Mouse (Mus musculus) ES-E14 (cell line): ENCODE data around the gene Ppm1l. TPM values are rescaled to one million over a fixed set of nuclear protein-coding genes. Genes with fewer than 3 reads are reported as not detected.

Experiments
- DNase-seq: peaks from one replicate; pipeline ENCODE4 v3.0.0-alpha.2; 2013; ENCODE audit warnings: low read depth, low spot score
- H3K27ac ChIP-seq: 2 replicates; pipeline ENCODE4 v1.5.1; 2012; ENCODE audit warnings: low read depth, mild to moderate bottlenecking, low read length, moderate library complexity, mixed read lengths; ENCODE audit not compliant: poor library complexity, insufficient read depth, severe bottlenecking
- H3K36me3 ChIP-seq: 2 replicates; pipeline ENCODE4 v1.6.1; 2012; ENCODE audit warnings: mild to moderate bottlenecking, low read length, moderate library complexity, mixed read lengths; ENCODE audit not compliant: control insufficient read depth, poor library complexity, insufficient read depth, severe bottlenecking
- H3K4me1 ChIP-seq, 2 experiments: fragments of 150-350 bp in 1 of 2; sonication (generic) in 1 of 2; 2 replicates each; pipeline ENCODE4 v1.6.1; 2012; ENCODE audit warnings: low read length in 2 of 2, mild to moderate bottlenecking in 1 of 2, mixed read lengths in 1 of 2; ENCODE audit not compliant: control insufficient read depth in 2 of 2, insufficient read depth in 2 of 2, poor library complexity in 1 of 2
- H3K4me3 ChIP-seq, 2 experiments: fragments of 150-350 bp in 1 of 2; sonication (generic) in 1 of 2; 2 replicates each; pipeline ENCODE4 v1.5.1; 2012; ENCODE audit warnings: low read length in 2 of 2, low read depth in 1 of 2, mild to moderate bottlenecking in 1 of 2, mixed read lengths in 1 of 2; ENCODE audit not compliant: insufficient read depth in 1 of 2, poor library complexity in 1 of 2, severe bottlenecking in 1 of 2
- H3K9ac ChIP-seq: 2 replicates; pipeline ENCODE4 v1.6.1; 2012; ENCODE audit warnings: low read depth, mild to moderate bottlenecking, low read length, mixed read lengths; ENCODE audit not compliant: poor library complexity, insufficient read depth, severe bottlenecking
- H3K9me3 ChIP-seq: fragments of 150-350 bp; sonication (generic); 2 replicates; pipeline ENCODE4 v1.6.1; 2012; ENCODE audit warnings: low read depth, mild to moderate bottlenecking, low read length; ENCODE audit not compliant: control insufficient read depth, insufficient read depth
- CHD2 ChIP-seq: IDR thresholded peaks from 2 replicates; pipeline ENCODE4 v1.6.1; 2014; ENCODE audit warnings: mild to moderate bottlenecking, low read depth, low read length, inconsistent platforms
- HCFC1 ChIP-seq: IDR thresholded peaks from 2 replicates; pipeline ENCODE4 v1.6.1; 2012; ENCODE audit warnings: low read length, inconsistent platforms, borderline replicate concordance; ENCODE audit not compliant: insufficient read depth
- MAFK ChIP-seq: IDR thresholded peaks from 2 replicates; pipeline ENCODE4 v1.6.1; 2014; ENCODE audit warnings: mild to moderate bottlenecking, low read depth, low read length, inconsistent platforms; ENCODE audit not compliant: insufficient read depth
- ZC3H11A ChIP-seq: IDR thresholded peaks from 2 replicates; pipeline ENCODE4 v1.6.1; 2012; ENCODE audit warnings: low read depth, mild to moderate bottlenecking, inconsistent platforms, low read length, borderline replicate concordance
- ZNF384 ChIP-seq: IDR thresholded peaks from 2 replicates; pipeline ENCODE4 v1.6.1; 2012; ENCODE audit warnings: low read depth, low read length, inconsistent platforms
- in situ Hi-C, 2 experiments: fragments of 600-800 bp; cut with MboI; formaldehyde crosslinking; loops; one replicate each; pipeline ENCODE4 v1.15.1; 2025; ENCODE audit warnings: low sequenced_read_pairs in 2 of 2, inconsistent platforms in 1 of 2; ENCODE audit not compliant: unreplicated experiment in 2 of 2
- total RNA-seq: library from RNA; depleted of rRNA; stranded (reverse); fragments of 300-350 nt; gene quantifications from 2 replicates; pipeline ENCODE4 v1.2.3, GENCODE M21; 2012

Gene Ppm1l
- total RNA-seq, 1 experiment = 5.6 TPM

- H3K36me3 ChIP-seq = no peaks in the 10 kb centered on the region
- TF ChIP-seq ZNF384 (no peak), CHD2 (no peak), HCFC1 (no peak), ZC3H11A (no peak), MAFK (no peak)
- peaks cover 2 to 3% of the 10 kb centered on the region in 2 experiments; a peak in 1 of 4 replicates for H3K4me1 ChIP-seq
- no peak overlapping the region for H3K9ac ChIP-seq
- DNase-seq = no peak
- no peak overlapping the region for H3K4me3 ChIP-seq
- no peaks in the 10 kb centered on the region for H3K9me3 ChIP-seq
- H3K27ac ChIP-seq = no peak overlapping the region
- in situ Hi-C loops = no loop called here
These were observed 41.4 kb downstream of the Ppm1l start for GRCm38 (mm10) chr3:69357897-69358619.

- Histone ChIP-seq H3K9ac (no peak overlapping the region), H3K27ac (no peak overlapping the region), H3K9me3 (no peaks in the 10 kb centered on the region), H3K36me3 (no peaks in the 10 kb centered on the region), H3K4me3 (no peak overlapping the region), H3K4me1 (peaks cover 2 to 3% of the 10 kb centered on the region in 2 experiments; a peak in 1 of 4 replicates)
- TF ChIP-seq HCFC1 = no peak
- TF ChIP-seq CHD2 = no peak
- TF ChIP-seq ZC3H11A = no peak
- TF ChIP-seq MAFK = no peak
- TF ChIP-seq ZNF384 = no peak
- in situ Hi-C loops = no loop called here
- no peak for DNase-seq
These were observed 41.9 kb downstream of the Ppm1l start for GRCm38 (mm10) chr3:69358620-69358964.

- no peak for TF ChIP-seq CHD2
- TF ChIP-seq ZNF384 = no peak
- no peak for TF ChIP-seq ZC3H11A
- Histone ChIP-seq H3K27ac (no peak overlapping the region), H3K36me3 (no peaks in the 10 kb centered on the region), H3K4me3 (no peak overlapping the region), H3K4me1 (peaks cover 2 to 3% of the 10 kb centered on the region in 2 experiments; a peak in 1 of 4 replicates), H3K9me3 (no peaks in the 10 kb centered on the region), H3K9ac (no peak overlapping the region)
- in situ Hi-C loops = no loop called here
- no peak for DNase-seq
These were observed 43.7 kb downstream of the Ppm1l start for GRCm38 (mm10) chr3:69360263-69360895.

- H3K4me1 ChIP-seq = peaks cover 0 to 3% of the 10 kb centered on the region in 2 experiments; a peak in 1 of 4 replicates
- H3K9me3 ChIP-seq = no peaks in the 10 kb centered on the region
- no peak overlapping the region for H3K4me3 ChIP-seq
- no peak for TF ChIP-seq ZC3H11A
- TF ChIP-seq MAFK = no peak
- TF ChIP-seq CHD2 = no peak
- DNase-seq = no peak
- no peaks in the 10 kb centered on the region for H3K36me3 ChIP-seq
- H3K9ac ChIP-seq = no peak overlapping the region
- in situ Hi-C loops = no loop called here
- no peak overlapping the region for H3K27ac ChIP-seq
These were observed 45.1 kb downstream of the Ppm1l start for GRCm38 (mm10) chr3:69361487-69362349.
